Mouse (Mus musculus) myocyte (in vitro differentiated cells): ENCODE measurements around the gene Dpp4. TPM values are rescaled to one million over a fixed set of nuclear protein-coding genes. Genes with fewer than 3 reads are reported as not detected.

Experiments used
- H3K27me3 ChIP-seq: one replicate; pipeline ENCODE4 v1.6.1; 2011; ENCODE audit not compliant: control insufficient read depth, insufficient read depth, insufficient read length
- H3K36me3 ChIP-seq: one replicate; pipeline ENCODE4 v1.6.1; 2011; ENCODE audit not compliant: control insufficient read depth, insufficient read depth
- H3K4me2 ChIP-seq: one replicate; pipeline ENCODE4 v1.6.1; 2011; ENCODE audit warnings: low read depth, control low read depth
- H3K4me3 ChIP-seq: one replicate; pipeline ENCODE4 v1.5.1; 2011; ENCODE audit warnings: mild to moderate bottlenecking, control low read depth, moderate library complexity
- H3K79me2 ChIP-seq: one replicate; pipeline ENCODE4 v1.6.1; 2011; ENCODE audit not compliant: control insufficient read depth, insufficient read depth
- H3ac ChIP-seq: one replicate; pipeline ENCODE4 v1.6.1; 2011; ENCODE audit not compliant: control insufficient read depth, insufficient read length
- CEBPB ChIP-seq: IDR thresholded peaks from 2 replicates; pipeline ENCODE4 v1.6.1; 2011; ENCODE audit warnings: mild to moderate bottlenecking, moderate library complexity; ENCODE audit not compliant: poor library complexity, insufficient read depth, severe bottlenecking
- E2F4 ChIP-seq: IDR thresholded peaks from one replicate; pipeline ENCODE4 v1.6.1; 2011; ENCODE audit warnings: mild to moderate bottlenecking, control low read depth, moderate library complexity; ENCODE audit not compliant: insufficient read depth
- MAX ChIP-seq: IDR thresholded peaks from one replicate; pipeline ENCODE4 v1.6.1; 2011; ENCODE audit warnings: low read depth, mild to moderate bottlenecking, control low read depth
- MYOD1 ChIP-seq, 3 experiments: IDR thresholded peaks; one replicate each; pipeline ENCODE4 v1.6.1; 2011; ENCODE audit warnings: control low read depth in 2 of 3, low read depth in 2 of 3, mild to moderate bottlenecking in 2 of 3, moderate library complexity in 1 of 3; ENCODE audit not compliant: insufficient read length in 2 of 3, control insufficient read depth in 1 of 3
- MYOG ChIP-seq, 3 experiments: IDR thresholded peaks; one replicate each; pipeline ENCODE4 v1.6.1; 2011; ENCODE audit warnings: control low read depth in 2 of 3, low read depth in 2 of 3, mild to moderate bottlenecking in 2 of 3; ENCODE audit not compliant: insufficient read length in 2 of 3, control insufficient read depth in 1 of 3, insufficient read depth in 1 of 3
- POLR2A ChIP-seq: IDR thresholded peaks from one replicate; pipeline ENCODE4 v1.6.1; 2011; ENCODE audit warnings: low read depth, mild to moderate bottlenecking, control low read depth, moderate library complexity; ENCODE audit not compliant: insufficient read length
- POLR2AphosphoS2 ChIP-seq: IDR thresholded peaks from one replicate; pipeline ENCODE4 v1.6.1; 2011; ENCODE audit warnings: low read depth, control low read depth; ENCODE audit not compliant: insufficient read length
- REST ChIP-seq: IDR thresholded peaks from one replicate; pipeline ENCODE4 v1.6.1; 2011; ENCODE audit warnings: mild to moderate bottlenecking, control low read depth, moderate library complexity; ENCODE audit not compliant: insufficient read depth, insufficient read length
- SRF ChIP-seq: IDR thresholded peaks from one replicate; pipeline ENCODE4 v1.6.1; 2011; ENCODE audit warnings: low read depth; ENCODE audit not compliant: control insufficient read depth, insufficient read length
- TCF12 ChIP-seq: IDR thresholded peaks from one replicate; pipeline ENCODE4 v1.6.1; 2011; ENCODE audit warnings: mild to moderate bottlenecking, control low read depth; ENCODE audit not compliant: poor library complexity, insufficient read depth, severe bottlenecking
- TCF3 ChIP-seq: IDR thresholded peaks from one replicate; pipeline ENCODE4 v1.6.1; 2011; ENCODE audit warnings: low read depth, control low read depth; ENCODE audit not compliant: insufficient read length
- USF1 ChIP-seq: IDR thresholded peaks from one replicate; pipeline ENCODE4 v1.6.1; 2011; ENCODE audit warnings: low read depth, mild to moderate bottlenecking, control low read depth, moderate library complexity
- polyA plus RNA-seq: library from polyadenylated mRNA; unstranded; fragments of >200 nt; fragmentation: generic; extraction: Trizol; gene quantifications from one replicate; pipeline ENCODE4 v1.2.1, GENCODE M21; 2012; ENCODE audit warnings: missing spikeins

The Dpp4 gene
- polyA plus RNA-seq, 1 experiment: not detected

- Histone ChIP-seq H3K4me2 (no peak overlapping the region), H3K27me3 (peaks cover 11% of the 10 kb centered on the region), H3K4me3 (no peak overlapping the region), H3ac (no peak overlapping the region), H3K79me2 (no peaks in the 10 kb centered on the region), H3K36me3 (no peaks in the 10 kb centered on the region)
- TF ChIP-seq POLR2AphosphoS2: no peak
- TF ChIP-seq CEBPB: no peak
- TF ChIP-seq SRF: no peak
- no peak for TF ChIP-seq MYOD1 (IDR thresholded peaks at IDR 0.05; ENCODE audit: control insufficient read depth in 1 of 3, insufficient read length in 2 of 3, low read depth in 2 of 3)
- TF ChIP-seq MYOG (IDR thresholded peaks at IDR 0.05; ENCODE audit: control insufficient read depth in 1 of 3, insufficient read depth in 1 of 3, insufficient read length in 2 of 3, low read depth in 2 of 3): no peak
- TF ChIP-seq TCF12: no peak
- no peak for TF ChIP-seq USF1
- no peak for TF ChIP-seq REST
Observed at GRCm38 (mm10) chr2:62408701-62409201, 3.3 kb downstream of the Dpp4 start.

- H3K4me2 ChIP-seq: no peak overlapping the region
- H3K36me3 ChIP-seq: no peaks in the 10 kb centered on the region
- peaks cover 11% of the 10 kb centered on the region for H3K27me3 ChIP-seq
- H3K79me2 ChIP-seq: no peaks in the 10 kb centered on the region
- TF ChIP-seq USF1: no peak
- TF ChIP-seq CEBPB: no peak
- TF ChIP-seq MYOG (IDR thresholded peaks at IDR 0.05; ENCODE audit: control insufficient read depth in 1 of 3, insufficient read depth in 1 of 3, insufficient read length in 2 of 3, low read depth in 2 of 3): no peak
- TF ChIP-seq POLR2AphosphoS2: no peak
- TF ChIP-seq E2F4: no peak
- TF ChIP-seq TCF12: no peak
- no peak overlapping the region for H3K4me3 ChIP-seq
- H3ac ChIP-seq: no peak overlapping the region
Observed at GRCm38 (mm10) chr2:62408216-62408615, 3.8 kb downstream of the Dpp4 start.

- no peak overlapping the region for H3K4me2 ChIP-seq
- no peaks in the 10 kb centered on the region for H3K36me3 ChIP-seq
- H3K27me3 ChIP-seq: no peaks in the 10 kb centered on the region
- no peak overlapping the region for H3K4me3 ChIP-seq
- no peak overlapping the region for H3ac ChIP-seq
- no peaks in the 10 kb centered on the region for H3K79me2 ChIP-seq
- no peak for TF ChIP-seq POLR2AphosphoS2
- no peak for TF ChIP-seq E2F4
- no peak for TF ChIP-seq MYOD1 (IDR thresholded peaks at IDR 0.05; ENCODE audit: control insufficient read depth in 1 of 3, insufficient read length in 2 of 3, low read depth in 2 of 3)
- TF ChIP-seq MYOG (IDR thresholded peaks at IDR 0.05; ENCODE audit: control insufficient read depth in 1 of 3, insufficient read depth in 1 of 3, insufficient read length in 2 of 3, low read depth in 2 of 3): no peak
- no peak for TF ChIP-seq MAX
- no peak for TF ChIP-seq TCF3
- no peak for TF ChIP-seq POLR2A
- no peak for TF ChIP-seq TCF12
- TF ChIP-seq CEBPB: no peak
- TF ChIP-seq USF1: no peak
- TF ChIP-seq SRF: no peak
- TF ChIP-seq REST: no peak
Observed at GRCm38 (mm10) chr2:62403556-62404135, 8.4 kb downstream of the Dpp4 start.

- no peaks in the 10 kb centered on the region for H3K36me3 ChIP-seq
- no peaks in the 10 kb centered on the region for H3K79me2 ChIP-seq
- TF ChIP-seq POLR2AphosphoS2 (no peak), TCF3 (no peak), USF1 (no peak), MYOG (IDR thresholded peaks at IDR 0.05; ENCODE audit: control insufficient read depth in 1 of 3, insufficient read depth in 1 of 3, insufficient read length in 2 of 3, low read depth in 2 of 3) (no peak), REST (no peak), MYOD1 (IDR thresholded peaks at IDR 0.05; ENCODE audit: control insufficient read depth in 1 of 3, insufficient read length in 2 of 3, low read depth in 2 of 3) (no peak), POLR2A (no peak), CEBPB (no peak), TCF12 (no peak)
- no peak overlapping the region for H3K4me3 ChIP-seq
- H3K27me3 ChIP-seq: no peaks in the 10 kb centered on the region
- no peak overlapping the region for H3ac ChIP-seq
- H3K4me2 ChIP-seq: no peak overlapping the region
Observed at GRCm38 (mm10) chr2:62401011-62401410, 11.0 kb downstream of the Dpp4 start.

- H3K79me2 ChIP-seq: no peaks in the 10 kb centered on the region
- TF ChIP-seq MYOD1 (IDR thresholded peaks at IDR 0.05; ENCODE audit: control insufficient read depth in 1 of 3, insufficient read length in 2 of 3, low read depth in 2 of 3) (no peak), REST (no peak), POLR2A (no peak), TCF3 (no peak), TCF12 (no peak), MYOG (IDR thresholded peaks at IDR 0.05; ENCODE audit: control insufficient read depth in 1 of 3, insufficient read depth in 1 of 3, insufficient read length in 2 of 3, low read depth in 2 of 3) (no peak), MAX (no peak), E2F4 (no peak)
- H3K4me2 ChIP-seq: no peak overlapping the region
- no peaks in the 10 kb centered on the region for H3K27me3 ChIP-seq
- H3ac ChIP-seq: no peak overlapping the region
- H3K36me3 ChIP-seq: no peaks in the 10 kb centered on the region
- no peak overlapping the region for H3K4me3 ChIP-seq
Observed at GRCm38 (mm10) chr2:62399832-62400231, 12.2 kb downstream of the Dpp4 start.
